Mouse (Mus musculus): Measurements from ENCODE around the gene Snrpa. TPM values are rescaled to one million over a fixed set of nuclear protein-coding genes. Genes with fewer than 3 reads are reported as not detected.
A peak's percentile ranks its signal among the peaks of the same experiment; 100 is the strongest.
"Not testable (repeated sequence)": the region's sequence is repeated elsewhere in the genome, so short reads cannot be mapped to it uniquely, and the experiment has no call there.

Snrpa gene
- polyA plus RNA-seq (2015; fragmentation: Nextera tagmentation; extraction: Ambion mirVana), result 184 and 213 TPM in 2 replicates

DNA sequence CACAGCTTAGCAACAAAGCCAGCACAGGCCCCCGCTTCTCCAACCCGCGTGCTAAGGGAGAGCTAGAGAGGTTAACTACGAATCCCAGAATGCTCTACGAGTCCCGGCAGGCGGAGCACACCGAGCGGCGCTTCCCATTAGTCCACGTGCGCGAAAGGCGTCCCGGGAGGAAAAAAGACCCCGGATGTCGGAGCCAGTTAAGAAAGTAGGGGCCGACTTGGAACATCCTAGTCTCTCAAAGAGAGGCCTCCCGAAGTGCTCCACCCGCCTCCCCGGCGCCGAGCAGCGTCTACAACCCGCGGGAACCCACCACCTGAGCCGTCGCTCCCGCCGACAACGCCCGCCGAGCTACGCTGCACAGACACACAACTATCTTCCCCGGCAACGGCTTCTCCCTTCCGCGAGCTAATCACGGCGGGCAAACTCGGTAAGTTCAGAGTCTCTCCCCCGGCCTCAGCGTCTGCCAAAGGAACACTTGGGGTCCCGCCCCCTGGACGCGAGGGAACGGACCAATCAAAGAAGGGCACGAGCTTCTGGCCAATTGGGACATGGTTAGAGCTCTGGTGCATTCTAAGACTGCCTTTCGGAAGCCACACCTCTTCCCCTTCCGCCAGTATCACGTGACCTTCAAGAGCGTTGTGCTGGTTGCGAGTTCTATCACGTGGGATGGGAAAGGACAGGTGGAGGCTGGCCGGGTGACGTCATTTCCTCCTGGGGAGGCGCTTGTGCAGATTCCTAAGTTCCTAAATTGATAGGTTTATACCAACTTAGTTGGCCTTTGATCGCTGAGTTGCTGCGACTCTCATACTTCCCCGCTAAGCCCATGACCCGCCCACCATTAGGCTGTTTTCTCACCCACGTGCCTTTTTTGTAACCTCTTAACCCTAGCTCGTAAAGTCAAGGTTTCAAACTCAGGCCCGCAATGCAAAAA is at the start of gene Snrpa, which contains the start of gene BC024978:
Gene Snrpa, minus strand, starts transcription at position 591 of the 931 bp plus-strand sequence.
Gene BC024978, plus strand, starts transcription at position 101 of the 931 bp plus-strand sequence.
- H3K9ac ChIP-seq (ENCODE audit: low read length), result peak within 1 kb of the TSS; percentile 96
- ATAC-seq (ENCODE audit: insufficient read depth, low FRiP score), result peak; percentile 99
- no peaks in the 10 kb centered on the region for H3K9me3 ChIP-seq (replicated peaks; ENCODE audit: control insufficient read depth, low read length)
- H3K27ac ChIP-seq (ENCODE audit: low read length), result peak within 1 kb of the TSS; percentile 100
- under 1% methylated on average over 64 of the region's 64 CpGs for WGBS
- peaks cover 8% of the 10 kb centered on the region for H3K4me1 ChIP-seq (ENCODE audit: control insufficient read depth, insufficient read depth, low read length)
- H3K4me3 ChIP-seq (replicated peaks; ENCODE audit: low read length), result peak within 1 kb of the TSS; percentile 98
- H3K4me2 ChIP-seq (ENCODE audit: low read depth, low read length), result peak within 1 kb of the TSS; percentile 96
- H3K27me3 ChIP-seq (ENCODE audit: control insufficient read depth, insufficient read depth, low read length), result no peaks in the 10 kb centered on the region
- peaks cover 17% of the 10 kb centered on the region for H3K36me3 ChIP-seq (ENCODE audit: control insufficient read depth, insufficient read depth, low read length)

GRCm38 (mm10) chr7:27244088-27244487 is 48.0 kb upstream of the Snrpa start:
- H3K36me3 ChIP-seq (ENCODE audit: control insufficient read depth, insufficient read depth, low read length), result peaks cover 21% of the 10 kb centered on the region; the same call in 1 of the 2 replicates
- not testable (repeated sequence) for H3K27me3 ChIP-seq (ENCODE audit: control insufficient read depth, insufficient read depth, low read length); H3K4me1 ChIP-seq (ENCODE audit: control insufficient read depth, insufficient read depth, low read length); H3K4me3 ChIP-seq (replicated peaks; ENCODE audit: low read length); ATAC-seq (ENCODE audit: insufficient read depth, low FRiP score); H3K4me2 ChIP-seq (ENCODE audit: low read depth, low read length); H3K9me3 ChIP-seq (replicated peaks; ENCODE audit: control insufficient read depth, low read length); H3K9ac ChIP-seq (ENCODE audit: low read length); H3K27ac ChIP-seq (ENCODE audit: low read length)
- WGBS, result 89% methylated on average over 2 of the region's 2 CpGs

GRCm38 (mm10) chr7:27243211-27243610 is 47.1 kb upstream of the Snrpa start:
- H3K36me3 ChIP-seq (ENCODE audit: control insufficient read depth, insufficient read depth, low read length), result peaks cover 21% of the 10 kb centered on the region; the same call in 1 of the 2 replicates
- 48% methylated on average over 8 of the region's 8 CpGs for WGBS

GRCm38 (mm10) chr7:27238568-27238967 is 42.5 kb upstream of the Snrpa start:
- no peaks in the 10 kb centered on the region for H3K9me3 ChIP-seq (replicated peaks; ENCODE audit: control insufficient read depth, low read length)
- peaks cover 8% of the 10 kb centered on the region; the same call in 1 of the 2 replicates for H3K36me3 ChIP-seq (ENCODE audit: control insufficient read depth, insufficient read depth, low read length)
- no peak overlapping the region for H3K4me2 ChIP-seq (ENCODE audit: low read depth, low read length)
- H3K4me3 ChIP-seq (replicated peaks; ENCODE audit: low read length), result no peak overlapping the region
- H3K9ac ChIP-seq (ENCODE audit: low read length), result no peak overlapping the region
- no peak for ATAC-seq (ENCODE audit: insufficient read depth, low FRiP score)
- no peak overlapping the region for H3K27ac ChIP-seq (ENCODE audit: low read length)
- 91% methylated on average over 5 of the region's 5 CpGs for WGBS
- H3K4me1 ChIP-seq (ENCODE audit: control insufficient read depth, insufficient read depth, low read length), result peaks cover 5% of the 10 kb centered on the region
- H3K27me3 ChIP-seq (ENCODE audit: control insufficient read depth, insufficient read depth, low read length), result no peaks in the 10 kb centered on the region

More at GRCm38 (mm10) chr7:27243211-27243610, 47.1 kb upstream of the Snrpa start:
- Histone ChIP-seq H3K27ac (ENCODE audit: low read length) (no peak overlapping the region), H3K4me1 (ENCODE audit: control insufficient read depth, insufficient read depth, low read length) (no peaks in the 10 kb centered on the region), H3K27me3 (ENCODE audit: control insufficient read depth, insufficient read depth, low read length) (no peaks in the 10 kb centered on the region), H3K4me2 (ENCODE audit: low read depth, low read length) (no peak overlapping the region), H3K4me3 (replicated peaks; ENCODE audit: low read length) (no peak overlapping the region), H3K9me3 (replicated peaks; ENCODE audit: control insufficient read depth, low read length) (no peaks in the 10 kb centered on the region), H3K9ac (ENCODE audit: low read length) (no peak overlapping the region)
- no peak for ATAC-seq (ENCODE audit: insufficient read depth, low FRiP score)

DNA sequence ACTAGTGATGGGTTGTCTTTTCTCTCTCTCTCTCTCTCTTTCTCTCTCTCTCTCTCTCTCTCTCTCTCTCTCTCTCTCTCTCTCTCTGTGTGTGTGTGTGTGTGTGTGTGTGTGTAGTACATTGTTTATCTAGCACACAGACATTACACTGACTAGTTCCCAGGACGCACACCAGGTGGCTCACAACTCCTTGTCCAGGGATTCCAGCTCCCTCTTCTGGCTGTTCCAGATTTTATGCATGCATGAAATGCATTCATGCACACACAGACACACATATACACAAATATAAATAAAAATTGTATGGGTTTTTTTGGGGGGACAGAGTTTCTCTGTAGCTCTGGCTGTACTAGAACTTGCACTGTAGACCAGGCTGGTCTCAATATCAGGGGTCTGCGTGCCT is 41.5 kb upstream of the Snrpa start:
- Histone ChIP-seq H3K4me3 (replicated peaks; ENCODE audit: low read length) (no peak overlapping the region), H3K9ac (ENCODE audit: low read length) (no peak overlapping the region), H3K27me3 (ENCODE audit: control insufficient read depth, insufficient read depth, low read length) (no peaks in the 10 kb centered on the region), H3K9me3 (replicated peaks; ENCODE audit: control insufficient read depth, low read length) (no peaks in the 10 kb centered on the region), H3K4me2 (ENCODE audit: low read depth, low read length) (no peak overlapping the region), H3K27ac (ENCODE audit: low read length) (no peak overlapping the region), H3K36me3 (ENCODE audit: control insufficient read depth, insufficient read depth, low read length) (0 out of 2 replicates have a peak, but pooled peaks cover 7% of the 10 kb centered on the region), H3K4me1 (ENCODE audit: control insufficient read depth, insufficient read depth, low read length) (peaks cover 8% of the 10 kb centered on the region)
- ATAC-seq (ENCODE audit: insufficient read depth, low FRiP score), result no peak
- WGBS, result 82% methylated on average over 2 of the region's 2 CpGs

DNA sequence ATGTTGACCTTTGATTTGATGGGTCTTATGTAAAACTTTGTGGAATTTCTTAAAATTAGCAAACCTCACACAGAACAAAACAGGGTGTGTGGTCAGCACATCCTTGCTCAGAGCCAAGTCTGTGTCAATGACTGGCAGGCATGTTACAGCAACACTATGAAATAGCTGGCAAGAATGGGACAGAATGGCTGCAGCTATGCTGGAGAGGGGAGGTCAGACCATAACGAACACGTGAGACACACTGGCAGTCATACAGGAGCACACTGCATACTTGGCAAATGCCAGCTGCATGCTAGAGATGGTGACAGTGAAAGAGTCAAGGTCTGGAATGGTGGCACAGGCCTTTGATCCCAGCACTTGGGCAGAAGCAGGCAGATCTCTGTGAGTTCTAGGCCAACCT is 39.7 kb upstream of the Snrpa start:
- no peak for ATAC-seq (ENCODE audit: insufficient read depth, low FRiP score)
- 92% methylated on average over 2 of the region's 2 CpGs for WGBS
- no peaks in the 10 kb centered on the region for H3K27me3 ChIP-seq (ENCODE audit: control insufficient read depth, insufficient read depth, low read length)
- no peak overlapping the region for H3K4me2 ChIP-seq (ENCODE audit: low read depth, low read length)
- H3K4me3 ChIP-seq (replicated peaks; ENCODE audit: low read length), result no peak overlapping the region
- H3K36me3 ChIP-seq (ENCODE audit: control insufficient read depth, insufficient read depth, low read length), result 0 out of 2 replicates have a peak, but pooled peaks cover 7% of the 10 kb centered on the region
- H3K9me3 ChIP-seq (replicated peaks; ENCODE audit: control insufficient read depth, low read length), result no peaks in the 10 kb centered on the region
- H3K9ac ChIP-seq (ENCODE audit: low read length), result no peak overlapping the region
- H3K4me1 ChIP-seq (ENCODE audit: control insufficient read depth, insufficient read depth, low read length), result peaks cover 12% of the 10 kb centered on the region
- no peak overlapping the region for H3K27ac ChIP-seq (ENCODE audit: low read length)

DNA sequence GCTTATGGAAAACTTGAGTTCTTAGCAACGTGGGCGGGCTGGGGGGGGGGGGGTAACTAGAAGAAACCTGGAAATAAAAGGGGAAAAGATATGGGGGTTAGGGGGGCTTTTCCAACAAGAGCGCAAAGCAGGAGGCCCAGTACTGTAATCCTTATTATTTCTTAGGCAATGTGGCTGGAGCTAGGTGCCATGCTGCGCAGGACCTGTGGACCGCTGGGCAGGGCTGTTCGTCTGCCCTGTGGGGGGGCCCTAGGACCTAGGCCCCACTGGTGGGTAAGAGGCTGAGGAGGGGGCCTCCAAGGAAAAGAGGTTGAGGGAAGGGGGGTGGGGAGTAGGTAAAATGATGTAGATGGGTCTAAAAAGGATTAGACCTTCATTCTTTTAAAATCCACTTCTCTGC is 37.2 kb upstream of the Snrpa start:
- no peak for ATAC-seq (ENCODE audit: insufficient read depth, low FRiP score)
- Histone ChIP-seq H3K9me3 (replicated peaks; ENCODE audit: control insufficient read depth, low read length) (no peaks in the 10 kb centered on the region), H3K4me1 (ENCODE audit: control insufficient read depth, insufficient read depth, low read length) (peaks cover 16% of the 10 kb centered on the region), H3K36me3 (ENCODE audit: control insufficient read depth, insufficient read depth, low read length) (0 out of 2 replicates have a peak, but pooled peaks cover 2% of the 10 kb centered on the region), H3K27ac (ENCODE audit: low read length) (peak overlapping the region; percentile 43), H3K4me2 (ENCODE audit: low read depth, low read length) (peak overlapping the region; percentile 80), H3K9ac (ENCODE audit: low read length) (peak overlapping the region; percentile 76), H3K4me3 (replicated peaks; ENCODE audit: low read length) (peak overlapping the region; percentile 72), H3K27me3 (ENCODE audit: control insufficient read depth, insufficient read depth, low read length) (no peaks in the 10 kb centered on the region)
- 7% methylated on average over 6 of the region's 6 CpGs for WGBS

DNA sequence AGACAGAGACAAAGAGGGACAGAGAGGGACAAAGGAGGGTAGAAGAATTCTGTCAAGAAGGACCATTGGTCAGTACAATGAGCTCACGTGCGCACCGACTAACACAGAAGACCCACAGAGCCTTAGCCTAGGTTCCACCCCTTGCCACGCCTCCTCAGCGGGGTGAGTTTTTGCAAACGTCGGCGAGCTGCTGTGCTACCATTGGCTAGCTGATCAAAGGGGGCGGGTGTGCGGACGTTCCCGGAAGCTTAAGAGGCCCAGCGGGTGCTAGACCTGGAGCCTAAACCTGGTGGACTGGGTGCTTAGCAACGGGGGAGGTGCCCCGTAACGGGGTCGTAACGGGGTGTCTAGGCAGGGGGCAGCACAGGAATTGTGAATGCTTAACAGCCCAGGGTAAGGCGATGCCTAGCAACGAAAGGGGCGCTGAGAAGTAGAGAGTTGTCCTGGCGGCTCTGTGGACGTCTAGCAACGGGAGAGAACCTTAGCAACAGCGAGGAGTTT is 36.8 kb upstream of the Snrpa start, which contains the start of gene Coq8b:
Gene Coq8b, plus strand, starts transcription at position 243 of the 501 bp plus-strand sequence.
- Histone ChIP-seq H3K9ac (ENCODE audit: low read length) (peak within 1 kb of the TSS; percentile 76), H3K9me3 (replicated peaks; ENCODE audit: control insufficient read depth, low read length) (no peaks in the 10 kb centered on the region), H3K27ac (ENCODE audit: low read length) (peak within 1 kb of the TSS; percentile 58), H3K4me2 (ENCODE audit: low read depth, low read length) (peak within 1 kb of the TSS; percentile 80), H3K36me3 (ENCODE audit: control insufficient read depth, insufficient read depth, low read length) (0 out of 2 replicates have a peak, but pooled peaks cover 2% of the 10 kb centered on the region), H3K4me3 (replicated peaks; ENCODE audit: low read length) (peak within 1 kb of the TSS; percentile 72), H3K4me1 (ENCODE audit: control insufficient read depth, insufficient read depth, low read length) (peaks cover 16% of the 10 kb centered on the region), H3K27me3 (ENCODE audit: control insufficient read depth, insufficient read depth, low read length) (no peaks in the 10 kb centered on the region)
- peak; percentile 88 for ATAC-seq (ENCODE audit: insufficient read depth, low FRiP score)
- WGBS, result under 1% methylated on average over 25 of the region's 25 CpGs

All from stomach, embryonic 16.5 days (tissue).